Mouse (Mus musculus) macrophage (primary cell): ENCODE results near the gene Gm21411. TPM values are rescaled to one million over a fixed set of nuclear protein-coding genes. Genes with fewer than 3 reads are reported as not detected.
"Not testable (repeated sequence)": the region's sequence is repeated elsewhere in the genome, so short reads cannot be mapped to it uniquely, and the experiment has no call there.

Experiments used
- H3K27ac ChIP-seq: fragments of 350-480 bp; formaldehyde crosslinking; 2 replicates; pipeline ENCODE4 v1.9.0; 2021
- H3K36me3 ChIP-seq: fragments of 350-480 bp; formaldehyde crosslinking; 2 replicates; pipeline ENCODE4 v1.9.0; 2021; ENCODE audit errors: inconsistent target
- H3K4me3 ChIP-seq: fragments of 350-480 bp; formaldehyde crosslinking; 2 replicates; pipeline ENCODE4 v1.9.0; 2021; ENCODE audit errors: inconsistent target
- H3K79me2 ChIP-seq: fragments of 350-480 bp; formaldehyde crosslinking; 2 replicates; pipeline ENCODE4 v1.9.0; 2021; ENCODE audit errors: inconsistent target
- WGBS: methylation state at CpG from one replicate; pipeline ENCODE4 v1.1.7; 2026; ENCODE audit warnings: inconsistent platforms; ENCODE audit not compliant: missing documents; 5-methylcytosine and 5-hydroxymethylcytosine counted together
- polyA plus RNA-seq: library from polyadenylated mRNA; stranded (reverse); fragments of 250-400 nt; gene quantifications from 3 replicates; pipeline ENCODE4 v1.2.4, GENCODE M21; 2018; ENCODE audit warnings: inconsistent platforms
- total RNA-seq, 78 experiments: library from RNA; depleted of rRNA; stranded (reverse); fragments of 250-400 nt; gene quantifications; 1 replicate in 9 of 78; 2 replicates in 24 of 78; 3 replicates in 43 of 78; 4 replicates in 2 of 78; pipeline ENCODE4 v1.2.4; 2018; ENCODE audit warnings: inconsistent platforms in 56 of 78

Gm21411 gene
- not detected for total RNA-seq (2018; cell fraction: chromatin; rRNA removed)
- not detected for total RNA-seq (2018; cell fraction: cytosol; rRNA removed)
- total RNA-seq (2018; cell fraction: nucleus; rRNA removed), result not detected
- not detected in 3 replicates for polyA plus RNA-seq

GRCm38 (mm10) chr4:146909386-146910137 is at the start of gene Gm21411:
TSS of gene Gm21411 (minus strand) at chr4:146909590.
- H3K4me3 ChIP-seq, H3K79me2 ChIP-seq, H3K36me3 ChIP-seq, H3K27ac ChIP-seq: not testable (repeated sequence)
- WGBS, result 87% methylated on average over 9 of the region's 9 CpGs

- H3K4me3 ChIP-seq, H3K36me3 ChIP-seq, H3K27ac ChIP-seq, H3K79me2 ChIP-seq: not testable (repeated sequence)
- WGBS, result 64% methylated on average over 27 of the region's 32 CpGs
These were observed 32.3 kb upstream of the Gm21411 start for GRCm38 (mm10) chr4:146941691-146942090.

GRCm38 (mm10) chr4:146932311-146933082 is 23.1 kb upstream of the Gm21411 start:
- Histone ChIP-seq H3K79me2 (no peaks in the 10 kb centered on the region), H3K36me3 (no peaks in the 10 kb centered on the region), H3K4me3 (no peak overlapping the region), H3K27ac (no peak overlapping the region)
- WGBS, result 14% methylated on average over 62 of the region's 77 CpGs

- WGBS, result 85% methylated on average over 3 of the region's 3 CpGs
- no peaks in the 10 kb centered on the region for H3K79me2 ChIP-seq
- no peak overlapping the region for H3K27ac ChIP-seq
These were observed 5.8 kb upstream of the Gm21411 start for GRCm38 (mm10) chr4:146915196-146915595.

GRCm38 (mm10) chr4:146908131-146908530 is 1.3 kb downstream of the Gm21411 start:
- H3K36me3 ChIP-seq, H3K4me3 ChIP-seq, H3K79me2 ChIP-seq, H3K27ac ChIP-seq: not testable (repeated sequence)
- 86% methylated on average over 1 of the region's 1 CpGs for WGBS

More at GRCm38 (mm10) chr4:146915196-146915595, 5.8 kb upstream of the Gm21411 start:
- no peaks in the 10 kb centered on the region for H3K36me3 ChIP-seq
- no peak overlapping the region for H3K4me3 ChIP-seq

- H3K27ac ChIP-seq, H3K4me3 ChIP-seq, H3K36me3 ChIP-seq, H3K79me2 ChIP-seq: not testable (repeated sequence)
- 76% methylated on average over 2 of the region's 2 CpGs for WGBS
These were observed 4.6 kb downstream of the Gm21411 start for GRCm38 (mm10) chr4:146904782-146905181.

- H3K36me3 ChIP-seq, H3K4me3 ChIP-seq, H3K79me2 ChIP-seq, H3K27ac ChIP-seq: not testable (repeated sequence)
- 68% methylated on average over 3 of the region's 3 CpGs for WGBS
These were observed 6.3 kb downstream of the Gm21411 start for GRCm38 (mm10) chr4:146903126-146903525.

Other genes with a start within 250 kb of the Gm21411 start
- 0.13 TPM in 1 of 3 replicates, not detected in the others for gene Zfp989, start 62.4 kb upstream of the Gm21411 start, polyA plus RNA-seq
- gene Rex2, start 112.3 kb upstream of the Gm21411 start, polyA plus RNA-seq, result not detected in 3 replicates
- 67.3 to 187 TPM (median 69.9 TPM) in 3 replicates for gene Zfp991, start 222.4 kb upstream of the Gm21411 start, polyA plus RNA-seq